Mouse (Mus musculus) liver, embryonic 11.5 days (tissue): ENCODE data around the gene Rnf157. TPM values are rescaled to one million over a fixed set of nuclear protein-coding genes. Genes with fewer than 3 reads are reported as not detected.
A peak's percentile ranks its signal among the peaks of the same experiment; 100 is the strongest.

Source experiments
- ATAC-seq: fragments of 200-750 bp; cut with Nextera tagmentation; replicated peaks from 2 replicates; pipeline ENCODE4 v1.8.0; 2017; ENCODE audit warnings: moderate number of reproducible peaks, mild to moderate bottlenecking, moderate TSS enrichment, moderate library complexity; ENCODE audit not compliant: low FRiP score
- DNase-seq: peaks from one replicate; pipeline ENCODE4 v3.0.0-alpha.2; 2017; ENCODE audit warnings: low spot score
- H3K27ac ChIP-seq: fragments of 300-500 bp; sonication (generic); 2 replicates; pipeline ENCODE4 v1.5.1; 2014; ENCODE audit warnings: mild to moderate bottlenecking, low read depth, low read length, control low read depth
- H3K27me3 ChIP-seq: fragments of 300-500 bp; sonication (generic); replicated peaks from 2 replicates; pipeline ENCODE4 v1.6.1; 2014; ENCODE audit warnings: low read length, mixed read lengths; ENCODE audit not compliant: control insufficient read depth, insufficient read depth
- H3K36me3 ChIP-seq: fragments of 300-500 bp; sonication (generic); 2 replicates; pipeline ENCODE4 v1.6.1; 2014; ENCODE audit warnings: mild to moderate bottlenecking, low read length, moderate library complexity, mixed read lengths; ENCODE audit not compliant: control insufficient read depth, insufficient read depth
- H3K4me1 ChIP-seq: fragments of 300-500 bp; sonication (generic); replicated peaks from 2 replicates; pipeline ENCODE4 v1.6.1; 2014; ENCODE audit warnings: low read length, mixed read lengths; ENCODE audit not compliant: control insufficient read depth, insufficient read depth
- H3K4me2 ChIP-seq: fragments of 300-500 bp; sonication (generic); 2 replicates; pipeline ENCODE4 v1.6.1; 2014; ENCODE audit warnings: mild to moderate bottlenecking, control low read depth, moderate library complexity
- H3K4me3 ChIP-seq: fragments of 300-500 bp; sonication (generic); 2 replicates; pipeline ENCODE4 v1.5.1; 2014; ENCODE audit warnings: low read depth, low read length, control low read depth
- H3K9ac ChIP-seq: fragments of 300-500 bp; sonication (generic); 2 replicates; pipeline ENCODE4 v1.6.1; 2014; ENCODE audit warnings: low read depth, low read length, control low read depth
- H3K9me3 ChIP-seq: fragments of 300-500 bp; sonication (generic); 2 replicates; pipeline ENCODE4 v1.6.1; 2016; ENCODE audit warnings: low read length, inconsistent platforms, mixed read lengths; ENCODE audit not compliant: control insufficient read depth
- WGBS: fragments of 180-500 bp; shearing (Covaris S2); extraction: QIAGEN DNeasy Blood & Tissue Kit; methylation state at CpG from one replicate; pipeline ENCODE4 v1.1.7; 2014; 5-methylcytosine and 5-hydroxymethylcytosine counted together
- polyA plus RNA-seq: library from polyadenylated mRNA; unstranded; fragments of >200 nt; fragmentation: Nextera tagmentation; extraction: Ambion mirVana; gene quantifications from 2 replicates; pipeline ENCODE4 v1.2.1, GENCODE M21; 2014

The Rnf157 gene
- polyA plus RNA-seq, 1 experiment from 2014 or later, result 6.8 TPM

DNA sequence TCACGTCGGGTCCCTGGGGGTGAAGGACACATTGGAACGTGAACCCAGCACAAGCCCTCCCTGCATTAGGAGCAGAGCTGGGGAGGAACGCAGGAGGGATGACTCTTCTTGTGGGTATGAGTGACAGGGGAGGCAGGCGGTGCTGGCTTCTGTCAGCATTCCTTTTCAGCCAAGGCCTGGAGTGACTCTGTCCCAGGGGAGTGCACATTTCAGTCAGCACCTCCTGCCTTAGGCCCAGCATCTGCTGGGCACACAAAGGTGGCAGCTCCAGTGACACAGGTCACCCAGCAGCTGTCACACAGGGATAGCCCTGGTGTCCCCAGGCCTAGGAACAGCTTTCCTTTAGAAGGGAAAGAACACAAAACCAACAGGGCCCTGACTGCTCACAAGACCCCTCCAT is 64.9 kb downstream of the Rnf157 start:
- H3K9me3 ChIP-seq, result no peaks in the 10 kb centered on the region
- no peaks in the 10 kb centered on the region for H3K36me3 ChIP-seq
- H3K4me3 ChIP-seq, result no peak overlapping the region
- WGBS, result 79% methylated on average over 5 of the region's 5 CpGs
- H3K4me1 ChIP-seq, result no peaks in the 10 kb centered on the region
- DNase-seq (no peak), ATAC-seq (no peak)
- H3K27me3 ChIP-seq, result no peaks in the 10 kb centered on the region
- no peak overlapping the region for H3K27ac ChIP-seq
- H3K4me2 ChIP-seq, result no peak overlapping the region
- H3K9ac ChIP-seq, result no peak overlapping the region

DNA sequence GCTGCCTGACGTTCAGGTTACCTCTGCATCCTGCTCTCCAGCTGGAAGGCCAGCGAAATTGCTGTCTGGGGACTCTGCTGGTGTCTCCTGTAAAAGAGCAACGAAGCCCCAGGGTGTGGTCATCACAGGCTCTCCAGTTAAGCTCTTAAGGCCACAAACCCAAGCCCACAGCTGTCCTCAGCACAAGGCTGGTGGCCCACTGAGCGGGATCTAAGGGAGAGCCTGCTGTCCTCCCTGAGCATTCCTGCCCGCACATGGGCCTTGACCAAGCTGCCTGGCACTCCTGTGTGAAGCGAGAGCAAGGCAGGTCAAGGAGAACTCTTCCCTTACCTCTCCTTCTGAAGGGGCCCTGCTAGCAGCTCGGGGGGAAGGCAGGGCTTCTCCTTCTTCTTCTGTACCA is 65.8 kb downstream of the Rnf157 start:
- no peak for DNase-seq
- H3K4me2 ChIP-seq, result no peak overlapping the region
- 78% methylated on average over 7 of the region's 7 CpGs for WGBS
- H3K27ac ChIP-seq, result no peak overlapping the region
- H3K9me3 ChIP-seq, result no peaks in the 10 kb centered on the region
- H3K9ac ChIP-seq, result no peak overlapping the region
- no peak for ATAC-seq
- H3K4me3 ChIP-seq, result no peak overlapping the region
- H3K36me3 ChIP-seq, result no peaks in the 10 kb centered on the region
- H3K4me1 ChIP-seq, result no peaks in the 10 kb centered on the region
- H3K27me3 ChIP-seq, result no peaks in the 10 kb centered on the region

- ATAC-seq (no peak), DNase-seq (no peak)
- H3K27me3 ChIP-seq, result 0 out of 2 replicates have a peak, but pooled peaks cover 3% of the 10 kb centered on the region
- 75% methylated on average over 25 of the region's 25 CpGs for WGBS
- no peaks in the 10 kb centered on the region for H3K36me3 ChIP-seq
- H3K4me3 ChIP-seq, result no peak overlapping the region
- H3K4me2 ChIP-seq, result no peak overlapping the region
- H3K27ac ChIP-seq, result no peak overlapping the region
- no peak overlapping the region for H3K9ac ChIP-seq
- H3K4me1 ChIP-seq, result no peaks in the 10 kb centered on the region
- H3K9me3 ChIP-seq, result no peaks in the 10 kb centered on the region
Measured at GRCm38 (mm10) chr11:116342069-116342791, 70.6 kb downstream of the Rnf157 start.

GRCm38 (mm10) chr11:116337531-116337930 is 75.3 kb downstream of the Rnf157 start:
- Histone ChIP-seq H3K36me3 (no peaks in the 10 kb centered on the region), H3K4me1 (peaks cover 23% of the 10 kb centered on the region), H3K9me3 (no peaks in the 10 kb centered on the region), H3K27ac (no peak overlapping the region), H3K4me3 (no peak overlapping the region), H3K9ac (no peak overlapping the region), H3K4me2 (no peak overlapping the region), H3K27me3 (peaks cover 36% of the 10 kb centered on the region)
- DNase-seq, result no peak
- WGBS, result 65% methylated on average over 6 of the region's 6 CpGs
- no peak for ATAC-seq

GRCm38 (mm10) chr11:116337000-116337399 is 75.8 kb downstream of the Rnf157 start:
- H3K36me3 ChIP-seq, result no peaks in the 10 kb centered on the region
- H3K27ac ChIP-seq, result no peak overlapping the region
- DNase-seq, result no peak
- no peak for ATAC-seq
- H3K9me3 ChIP-seq, result no peaks in the 10 kb centered on the region
- H3K27me3 ChIP-seq, result peaks cover 36% of the 10 kb centered on the region
- H3K9ac ChIP-seq, result no peak overlapping the region
- 51% methylated on average over 12 of the region's 12 CpGs for WGBS
- H3K4me1 ChIP-seq, result peaks cover 24% of the 10 kb centered on the region
- H3K4me3 ChIP-seq, result no peak overlapping the region
- H3K4me2 ChIP-seq, result no peak overlapping the region

DNA sequence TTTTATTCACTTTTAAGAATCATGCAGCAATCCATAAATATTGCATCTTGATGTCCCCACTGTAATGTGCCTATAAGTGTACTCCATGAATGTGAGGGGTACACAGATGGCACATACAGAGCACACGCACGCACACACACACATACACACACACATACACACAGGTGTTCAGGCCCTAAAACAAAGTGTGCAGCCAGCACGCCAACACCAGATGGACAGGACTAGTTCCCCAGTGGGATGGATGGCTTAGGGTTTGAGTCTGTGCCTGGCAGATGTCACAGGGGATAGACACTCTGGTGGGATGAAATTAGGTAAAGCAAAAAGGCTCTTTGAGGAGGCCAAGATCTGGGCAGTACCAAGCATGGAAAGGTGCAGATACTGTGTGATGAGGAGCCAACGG is 76.4 kb downstream of the Rnf157 start:
- Histone ChIP-seq H3K4me1 (peaks cover 26% of the 10 kb centered on the region), H3K27ac (no peak overlapping the region), H3K9ac (no peak overlapping the region), H3K27me3 (peaks cover 36% of the 10 kb centered on the region), H3K36me3 (no peaks in the 10 kb centered on the region), H3K4me2 (peak overlapping the region; percentile 100; the same call in 1 of the 2 replicates), H3K9me3 (no peaks in the 10 kb centered on the region), H3K4me3 (no peak overlapping the region)
- 84% methylated on average over 4 of the region's 4 CpGs for WGBS
- ATAC-seq, result no peak
- no peak for DNase-seq

- peaks cover 36% of the 10 kb centered on the region for H3K27me3 ChIP-seq
- H3K36me3 ChIP-seq, result no peaks in the 10 kb centered on the region
- H3K4me1 ChIP-seq, result peaks cover 26% of the 10 kb centered on the region
- H3K9me3 ChIP-seq, result no peaks in the 10 kb centered on the region
- peak within 1 kb of the TSS; percentile 73 for H3K4me3 ChIP-seq
- peak within 1 kb of the TSS; percentile 64 for H3K9ac ChIP-seq
- peak within 1 kb of the TSS; percentile 100 for H3K4me2 ChIP-seq
- DNase-seq (peak; percentile 95), ATAC-seq (peak; percentile 82)
- no peak within 1 kb of the TSS for H3K27ac ChIP-seq
- WGBS, result under 1% methylated on average over 61 of the region's 61 CpGs
Measured at GRCm38 (mm10) chr11:116335244-116336036, 77.4 kb downstream of the Rnf157 start, which contains the start of gene Foxj1. Gene Foxj1, minus strand, starts transcription at chr11:116335399.

DNA sequence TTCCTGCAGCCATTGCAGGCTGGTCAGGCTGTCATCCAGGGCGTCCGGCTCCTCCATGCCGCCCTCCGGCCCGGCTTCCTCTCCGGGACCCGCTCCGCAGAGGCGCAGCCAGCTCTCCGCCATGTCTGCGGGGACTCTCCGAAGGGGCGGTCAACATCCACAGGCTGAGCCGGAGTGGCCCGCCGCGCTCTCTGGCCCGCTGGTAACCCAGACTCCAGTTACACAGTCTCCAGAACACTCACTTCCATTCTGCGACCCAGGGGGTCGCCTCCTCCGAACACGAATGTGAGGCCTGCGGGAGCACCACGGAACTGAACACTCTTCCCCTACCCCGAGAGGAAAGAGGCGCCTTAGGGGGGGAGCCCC is 78.4 kb downstream of the Rnf157 start:
- peaks cover 26% of the 10 kb centered on the region for H3K4me1 ChIP-seq
- H3K4me3 ChIP-seq, result peak overlapping the region; percentile 73
- no peak overlapping the region for H3K27ac ChIP-seq
- 4% methylated on average over 26 of the region's 26 CpGs for WGBS
- no peak overlapping the region for H3K9ac ChIP-seq
- ATAC-seq (no peak), DNase-seq (no peak)
- peak overlapping the region; percentile 100 for H3K4me2 ChIP-seq
- no peaks in the 10 kb centered on the region for H3K9me3 ChIP-seq
- peaks cover 36% of the 10 kb centered on the region for H3K27me3 ChIP-seq
- no peaks in the 10 kb centered on the region for H3K36me3 ChIP-seq
